Mouse (Mus musculus) pancreas, adult 10 weeks (tissue): Measurements from ENCODE around the gene Dnah11. TPM values are rescaled to one million over a fixed set of nuclear protein-coding genes. Genes with fewer than 3 reads are reported as not detected.

Experiments
- polyA plus RNA-seq: library from polyadenylated mRNA; stranded (reverse); fragments of 350-450 nt; fragmentation: Illumina TruSeq; extraction: RNeasy Lipid Tissue Mini Kit (QIAGEN cat#74804); gene quantifications from one replicate; pipeline ENCODE4 v1.2.3, GENCODE M21; 2015; ENCODE audit warnings: low read depth, low replicate concordance; ENCODE audit not compliant: insufficient read depth

Gene Dnah11
- 0.46 TPM for polyA plus RNA-seq

DNA sequence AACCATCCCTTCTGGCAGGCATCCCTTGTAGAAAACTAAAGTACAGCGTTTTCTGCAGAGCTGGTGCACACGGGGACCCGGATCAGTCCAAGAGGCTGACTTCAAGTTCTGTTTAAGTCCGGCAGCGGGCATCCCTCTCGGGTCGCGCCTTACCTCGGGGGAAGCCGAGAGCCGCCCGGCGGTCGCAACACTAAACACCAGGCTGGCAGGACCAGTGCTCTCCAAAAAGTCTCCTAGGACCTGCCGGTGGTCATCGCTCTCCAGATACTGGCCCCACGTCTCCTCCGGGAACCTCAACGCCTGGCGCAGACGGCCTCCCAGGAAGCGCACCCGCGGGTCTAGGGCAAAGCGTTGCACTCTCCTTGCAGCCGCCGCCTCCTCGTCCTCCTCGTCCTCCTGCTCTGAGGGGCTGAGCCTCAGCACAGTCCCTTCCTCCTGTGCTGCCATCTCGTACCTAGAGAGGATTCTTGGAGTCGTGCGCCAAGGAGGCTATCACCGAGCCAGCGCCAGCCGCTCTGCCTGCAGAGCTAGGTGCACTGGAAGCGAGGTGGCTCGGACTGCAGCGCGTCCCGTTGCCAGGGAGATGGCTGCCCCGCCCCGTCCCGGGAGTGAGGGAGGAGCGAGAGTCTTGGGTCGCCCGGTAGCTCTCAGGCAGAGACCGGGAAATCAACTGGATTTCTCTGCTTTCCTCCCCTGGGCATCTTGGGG lies at the start of gene Dnah11:
TSS of gene Dnah11 (minus strand) at position 658 of the 708 bp plus-strand sequence.

Other genes with a start within 250 kb of the Dnah11 start
- 2.1 TPM for gene Sp4, start 102.4 kb upstream of the Dnah11 start, polyA plus RNA-seq